Mouse (Mus musculus): ENCODE measurements around the gene Pigt.

Pigt gene

GRCm38 (mm10) chr2:164520782-164521181 lies 23.5 kb downstream of the Pigt start:
- no peak for DNase-seq (ENCODE audit: low spot score)

GRCm38 (mm10) chr2:164521841-164522240 lies 24.5 kb downstream of the Pigt start:
- no peak for DNase-seq (ENCODE audit: low spot score)

- no peak for DNase-seq (ENCODE audit: low spot score)
Observed at GRCm38 (mm10) chr2:164522280-164522679, 25.0 kb downstream of the Pigt start.

DNA sequence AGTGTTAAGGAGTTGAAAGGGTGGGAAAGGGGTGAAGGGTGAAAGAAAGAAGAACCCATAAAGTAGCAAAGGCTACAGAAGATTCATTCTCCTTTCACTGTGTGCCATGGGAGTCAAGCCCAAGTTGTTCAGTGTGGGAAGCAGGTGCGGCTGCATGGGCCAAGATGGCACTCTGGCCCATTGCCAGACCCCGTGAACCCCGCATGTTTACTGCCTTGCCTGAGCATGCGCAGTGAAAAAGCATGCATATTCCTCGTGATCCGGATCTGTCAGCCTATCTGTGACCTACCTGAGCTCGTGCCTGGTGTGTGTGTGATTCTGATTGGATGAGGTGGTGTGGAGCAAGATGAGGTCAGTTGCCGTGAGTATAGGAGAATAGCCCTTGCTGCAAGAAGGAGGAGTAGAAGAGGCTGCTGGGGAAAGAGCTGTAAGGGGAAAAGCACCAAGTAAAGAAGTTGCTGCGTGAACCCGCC lies 26.0 kb downstream of the Pigt start:
- no peak for DNase-seq (ENCODE audit: low spot score)

- no peak for DNase-seq (ENCODE audit: low spot score)
Observed at GRCm38 (mm10) chr2:164528557-164528956, 31.2 kb downstream of the Pigt start.

- DNase-seq (ENCODE audit: low spot score): peak; percentile 65
Observed at GRCm38 (mm10) chr2:164531169-164531568, 33.8 kb downstream of the Pigt start.

- no peak for DNase-seq (ENCODE audit: low spot score)
Observed at GRCm38 (mm10) chr2:164534315-164534714, 37.0 kb downstream of the Pigt start.

DNA sequence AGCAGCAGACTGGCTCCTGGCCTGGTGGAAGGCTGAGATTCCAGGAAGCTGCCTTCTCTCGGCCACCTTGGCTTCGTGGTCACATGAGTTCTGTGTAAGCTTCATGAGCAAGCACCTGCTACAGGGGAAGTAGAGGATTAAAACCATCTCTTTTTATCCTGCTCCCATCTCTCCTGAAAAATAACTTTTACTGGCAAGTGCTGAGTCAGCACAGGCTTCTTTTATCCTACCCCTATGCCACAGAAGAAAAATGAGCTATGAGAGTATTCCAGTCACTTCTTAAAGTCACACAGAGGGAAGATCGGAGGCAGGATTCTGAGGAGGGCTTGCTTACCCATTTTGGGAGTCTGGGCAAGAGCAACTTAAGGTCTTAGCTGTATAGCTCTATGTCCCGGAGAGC lies 39.7 kb downstream of the Pigt start:
- DNase-seq (ENCODE audit: low spot score): no peak

GRCm38 (mm10) chr2:164540652-164541427 lies 43.5 kb downstream of the Pigt start:
- no peak for DNase-seq (ENCODE audit: low spot score)

- no peak for DNase-seq (ENCODE audit: low spot score)
Observed at GRCm38 (mm10) chr2:164542132-164542531, 44.8 kb downstream of the Pigt start.

GRCm38 (mm10) chr2:164542598-164542997 lies 45.3 kb downstream of the Pigt start:
- no peak for DNase-seq (ENCODE audit: low spot score)

DNA sequence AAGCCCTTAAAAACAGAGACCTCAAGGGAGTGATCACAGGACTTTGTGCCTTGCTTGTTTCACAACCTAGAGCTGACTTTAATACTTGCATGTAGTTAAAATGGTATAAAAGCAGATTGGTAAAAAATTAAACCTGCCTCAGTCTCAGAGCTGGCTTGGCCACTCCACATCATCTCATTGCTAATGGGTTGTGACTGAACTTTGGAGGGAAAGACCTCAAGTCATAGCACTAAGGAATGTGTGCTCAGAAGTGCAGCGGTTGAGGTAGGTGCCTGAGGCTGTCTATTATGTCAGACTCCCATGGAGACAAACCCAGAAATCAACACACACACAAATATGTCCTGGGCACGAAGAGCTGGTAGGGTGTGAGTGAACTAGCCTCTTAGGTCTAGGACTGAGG lies 46.4 kb downstream of the Pigt start:
- DNase-seq (ENCODE audit: low spot score): no peak

DNA sequence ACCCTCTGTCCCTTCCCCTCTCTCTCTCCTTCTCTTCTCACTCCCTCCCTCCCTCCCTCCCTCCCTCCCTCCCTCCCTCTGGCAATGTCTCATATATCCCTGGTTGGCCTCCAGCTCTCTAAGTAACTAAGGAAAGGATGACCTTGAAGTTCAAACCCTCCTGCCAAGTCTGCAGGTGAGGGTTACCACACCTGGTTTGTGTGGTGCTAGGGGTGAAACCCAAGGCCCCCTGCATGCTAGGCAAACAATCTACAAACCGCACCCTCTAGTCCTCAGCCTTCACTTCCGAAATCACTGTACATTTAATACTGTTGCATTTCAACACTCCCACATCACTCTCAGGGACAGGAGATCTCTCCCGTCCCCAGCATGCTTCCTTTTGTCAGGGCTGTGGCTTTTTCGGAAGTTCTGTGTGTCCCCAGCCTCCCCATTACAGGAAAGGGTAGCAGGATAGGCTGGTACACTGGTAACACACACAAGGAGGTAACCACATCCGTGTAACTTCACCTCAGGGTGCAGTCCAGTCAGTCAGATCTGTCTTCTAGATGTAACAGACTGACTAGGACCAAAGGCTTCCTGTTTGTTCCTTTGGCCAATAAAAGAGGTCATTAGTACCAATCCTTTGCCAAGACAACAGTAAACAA lies 47.3 kb downstream of the Pigt start:
- no peak for DNase-seq (ENCODE audit: low spot score)

GRCm38 (mm10) chr2:164549338-164549737 lies 52.0 kb downstream of the Pigt start:
- no peak for DNase-seq (ENCODE audit: low spot score)

DNA sequence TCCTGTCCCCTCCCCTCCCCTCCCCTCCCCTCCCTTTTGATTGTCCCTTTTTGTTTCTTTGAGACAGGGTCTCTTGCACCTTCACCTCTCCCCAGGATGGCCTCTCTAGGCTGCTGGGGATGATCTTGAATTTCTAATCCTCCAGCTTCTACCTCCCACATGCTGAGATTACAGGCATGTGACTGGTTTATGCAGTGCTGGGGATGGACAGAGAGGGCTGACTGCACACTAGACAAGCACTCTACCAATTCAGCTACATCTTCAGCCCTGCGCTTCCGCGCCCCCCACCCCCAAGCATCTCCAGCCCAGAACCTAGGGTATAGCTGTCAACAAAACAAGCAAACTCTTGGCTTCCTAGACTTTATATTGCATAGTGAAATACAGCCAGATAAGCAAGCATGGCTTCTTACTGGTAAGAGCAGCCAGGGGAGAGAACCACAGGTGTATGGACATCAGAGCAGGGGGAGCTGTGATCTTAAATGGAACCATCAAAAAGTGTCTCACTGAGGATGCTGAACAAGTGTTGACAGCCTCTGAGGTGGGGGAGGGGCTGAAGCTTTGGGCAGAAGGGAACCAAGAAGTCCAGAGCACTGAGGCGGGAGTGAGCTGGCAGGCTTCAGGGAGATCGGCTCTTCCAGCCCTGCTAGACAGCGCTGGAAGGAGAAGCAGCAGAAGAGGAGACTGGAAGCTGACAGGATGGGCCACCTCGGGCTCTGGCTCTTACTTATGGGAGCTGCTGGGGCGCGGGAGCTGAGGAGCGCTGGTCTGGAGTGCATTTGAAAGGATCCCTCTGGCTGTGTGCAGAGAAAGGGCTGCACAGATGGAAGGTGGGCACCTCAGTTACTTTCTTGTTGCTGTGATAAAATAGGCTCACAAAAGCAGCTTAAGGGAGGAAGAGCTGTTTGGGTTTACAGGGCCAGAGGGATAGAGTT lies 52.9 kb downstream of the Pigt start:
- no peak for DNase-seq (ENCODE audit: low spot score)

- no peak for DNase-seq (ENCODE audit: low spot score)
Observed at GRCm38 (mm10) chr2:164550895-164551269, 53.6 kb downstream of the Pigt start.

GRCm38 (mm10) chr2:164551502-164551901 lies 54.2 kb downstream of the Pigt start:
- no peak for DNase-seq (ENCODE audit: low spot score)
